Mouse (Mus musculus) frontal cortex, postnatal 36 days (tissue): Measurements from ENCODE around the gene BC030499.

Experiments
- DNase-seq, 2 experiments: peaks; one replicate each; pipeline ENCODE4 v3.0.0; 2022; ENCODE audit warnings: low spot score in 2 of 2

The BC030499 gene

DNA sequence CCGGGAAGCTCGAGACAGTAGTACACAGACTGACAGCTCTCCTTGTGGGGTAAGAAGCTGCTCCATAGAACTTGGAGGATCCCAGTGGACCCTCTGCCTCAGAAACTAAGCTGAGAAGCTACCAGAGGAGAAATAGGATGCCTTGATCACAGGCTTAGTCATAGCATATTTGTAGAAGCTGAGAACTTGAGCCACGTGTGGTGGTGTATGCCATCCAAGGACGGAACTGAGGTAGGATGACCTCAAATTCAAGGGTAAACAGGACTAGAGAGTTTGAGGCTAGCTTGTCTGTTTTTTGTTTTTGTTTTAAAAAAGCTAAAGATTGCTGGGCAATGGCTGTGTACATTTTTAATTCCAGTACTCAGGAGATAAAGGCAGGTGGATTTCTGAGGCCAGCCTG, 14.6 kb downstream of the BC030499 start:
- DNase-seq, result no peak

DNA sequence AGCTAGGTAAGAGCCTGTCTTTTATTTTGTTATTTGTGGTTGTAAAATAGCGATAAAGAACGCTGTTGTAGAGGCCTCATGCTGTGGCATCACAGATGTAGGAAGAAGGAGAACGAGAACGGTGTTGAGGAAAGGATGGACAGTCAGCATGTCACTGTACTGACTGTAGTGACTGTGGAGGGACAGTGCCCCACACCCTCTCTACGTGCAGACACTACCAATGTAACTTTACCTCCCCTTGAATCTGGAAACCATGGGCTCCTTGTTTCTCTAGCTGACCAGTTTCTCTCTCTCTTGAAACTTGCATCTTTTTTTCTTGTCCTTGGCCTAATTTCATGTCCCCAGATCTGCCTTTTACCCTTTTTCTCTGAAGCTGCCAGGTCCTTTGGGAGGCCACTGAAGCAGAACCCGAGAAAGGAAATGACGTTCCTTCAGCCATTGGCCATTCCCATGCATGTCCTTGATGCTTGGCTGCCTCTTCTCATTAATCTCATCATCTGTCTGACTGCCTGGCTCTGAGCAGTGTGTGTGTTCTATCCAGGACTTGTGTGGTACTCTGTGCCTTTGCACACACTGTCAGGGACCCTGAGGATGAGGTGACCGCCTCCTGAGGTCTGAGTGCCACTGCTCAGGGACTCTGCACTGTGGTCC, 20.3 kb downstream of the BC030499 start:
- no peak for DNase-seq

- no peak for DNase-seq
Observed at GRCm38 (mm10) chr11:78313662-78314061, 23.0 kb downstream of the BC030499 start.

- DNase-seq, result no peak
Observed at GRCm38 (mm10) chr11:78318411-78318810, 27.8 kb downstream of the BC030499 start.

DNA sequence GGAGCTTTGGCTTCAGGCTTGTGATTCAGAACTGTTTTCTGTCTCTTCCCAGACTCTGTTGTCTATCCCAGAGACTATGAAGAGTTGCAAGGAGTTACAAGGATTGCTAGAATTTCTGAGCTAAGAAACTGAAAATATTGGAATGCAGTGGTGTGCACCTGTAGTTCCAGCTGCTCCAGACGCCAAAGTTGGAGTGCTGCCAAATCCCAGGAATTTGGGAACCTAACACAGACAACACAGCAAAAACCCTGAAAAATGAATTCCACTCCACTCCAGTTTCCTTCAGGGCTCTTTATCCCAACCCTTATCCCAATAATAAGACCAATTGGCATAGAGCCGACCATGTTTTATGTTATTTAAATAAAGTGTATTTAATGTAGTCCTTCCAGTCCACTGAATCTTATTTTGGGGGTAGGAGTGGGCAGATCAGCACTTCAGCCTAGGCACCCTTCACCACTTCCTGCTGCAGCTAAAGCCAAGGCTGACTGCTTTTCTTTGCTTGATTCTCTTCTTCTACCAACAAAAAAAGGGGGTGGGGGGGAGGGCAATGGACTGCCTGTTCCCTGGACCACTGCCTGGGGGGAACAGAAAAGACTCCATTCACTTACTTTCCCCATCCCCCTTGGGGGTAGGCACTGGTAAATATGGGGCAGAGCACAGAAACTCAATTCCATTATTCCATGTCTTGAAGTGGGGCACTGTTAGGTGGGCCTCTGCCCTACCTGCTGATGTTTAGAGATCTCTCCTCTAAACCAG, 31.6 kb downstream of the BC030499 start:
- no peak for DNase-seq

DNA sequence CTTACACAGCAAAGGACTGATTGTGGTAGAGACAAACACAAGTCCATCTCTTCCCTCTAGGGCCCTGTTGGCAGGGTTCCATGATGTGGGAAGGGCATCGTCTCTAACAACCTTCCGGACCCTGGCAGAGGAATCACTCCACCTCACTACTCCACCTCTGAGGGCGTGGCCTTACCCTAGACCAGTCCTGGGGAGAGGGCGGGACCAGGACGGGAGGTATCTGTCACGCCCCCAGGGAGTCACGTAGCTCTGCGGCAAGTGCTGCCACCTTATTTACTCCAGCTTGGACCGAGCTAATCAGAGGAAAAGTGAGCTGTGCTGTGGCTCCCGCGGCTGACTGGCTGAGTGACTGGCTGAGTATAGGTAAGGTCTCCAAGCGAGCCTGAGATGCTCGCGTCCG, 32.2 kb downstream of the BC030499 start, which contains the start of gene Aldoc:
Gene Aldoc, plus strand, starts transcription at position 109 of the 400 bp plus-strand sequence.
- peak; percentile 69 to 80 for DNase-seq

DNA sequence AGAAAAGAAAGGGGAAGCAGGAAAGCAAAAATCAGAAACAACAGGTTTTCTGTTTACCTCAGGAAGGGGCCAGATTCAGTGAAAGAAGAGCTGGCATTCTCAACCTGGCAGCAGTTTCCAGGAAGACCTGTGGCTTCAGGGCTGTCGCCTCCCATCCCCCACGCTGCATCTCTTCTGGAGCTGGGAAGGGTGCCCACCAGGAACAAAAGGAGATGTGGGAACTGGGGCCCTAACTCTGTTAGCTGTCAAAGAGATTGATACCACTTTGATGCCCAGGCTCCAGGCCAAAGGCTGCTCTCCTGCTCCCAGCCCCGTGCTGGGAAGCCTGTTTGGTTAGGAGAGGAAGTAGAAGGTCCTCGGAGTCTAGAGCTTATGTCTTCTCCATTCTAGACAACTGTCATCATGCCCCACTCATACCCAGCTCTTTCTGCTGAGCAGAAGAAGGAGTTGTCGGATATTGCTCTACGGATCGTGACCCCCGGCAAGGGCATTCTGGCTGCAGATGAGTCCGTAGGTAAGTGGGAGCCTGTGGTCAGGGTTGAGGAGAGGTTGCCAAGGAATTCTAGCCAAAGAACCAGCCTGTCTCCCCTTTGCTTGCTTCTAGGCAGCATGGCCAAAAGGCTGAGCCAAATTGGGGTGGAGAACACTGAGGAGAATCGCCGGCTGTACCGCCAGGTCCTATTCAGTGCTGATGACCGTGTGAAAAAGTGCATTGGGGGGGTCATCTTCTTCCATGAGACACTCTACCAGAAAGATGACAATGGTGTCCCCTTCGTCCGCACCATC, 33.6 kb downstream of the BC030499 start:
- peak in 1 of 2 experiments; percentile 41 for DNase-seq

DNA sequence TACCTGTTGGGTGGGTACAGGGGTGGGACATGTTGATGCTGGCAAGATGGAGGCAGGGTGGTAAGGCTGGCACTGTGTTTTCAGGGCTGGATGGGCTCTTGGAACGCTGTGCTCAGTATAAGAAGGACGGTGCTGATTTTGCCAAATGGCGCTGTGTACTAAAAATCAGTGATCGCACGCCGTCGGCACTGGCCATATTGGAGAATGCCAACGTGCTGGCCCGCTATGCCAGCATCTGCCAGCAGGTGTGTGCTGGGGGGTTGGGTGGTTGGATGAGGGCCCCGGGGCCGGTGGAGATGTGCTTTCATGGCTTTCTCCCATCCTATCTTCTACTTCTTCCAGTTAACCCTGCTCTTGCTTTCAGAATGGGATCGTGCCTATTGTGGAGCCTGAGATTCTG, 34.3 kb downstream of the BC030499 start:
- no peak for DNase-seq

DNA sequence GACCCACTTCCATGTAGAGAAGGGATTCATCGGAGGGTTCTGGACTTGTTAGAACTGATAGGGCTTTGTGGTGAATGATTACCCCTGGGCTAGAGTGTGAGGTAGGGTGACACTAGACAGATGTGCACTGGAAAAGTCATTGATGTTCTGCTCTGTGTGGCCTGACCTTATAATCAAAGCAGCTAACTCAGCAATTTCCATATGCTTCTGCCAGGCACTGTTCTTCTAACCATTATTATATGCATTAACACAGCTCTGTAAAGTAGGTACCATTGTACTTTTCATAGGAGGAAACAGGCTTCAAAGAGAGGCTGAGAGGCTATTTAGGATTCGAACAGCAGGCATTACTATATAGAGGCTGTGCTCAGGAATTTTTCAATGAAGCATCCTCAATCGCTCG, 36.6 kb downstream of the BC030499 start:
- DNase-seq, result no peak

- peak; percentile 91 to 97 for DNase-seq
Observed at GRCm38 (mm10) chr11:78327634-78328511, 37.2 kb downstream of the BC030499 start, which contains the start of gene Pigs. TSS of gene Pigs (plus strand) at chr11:78328415.

DNA sequence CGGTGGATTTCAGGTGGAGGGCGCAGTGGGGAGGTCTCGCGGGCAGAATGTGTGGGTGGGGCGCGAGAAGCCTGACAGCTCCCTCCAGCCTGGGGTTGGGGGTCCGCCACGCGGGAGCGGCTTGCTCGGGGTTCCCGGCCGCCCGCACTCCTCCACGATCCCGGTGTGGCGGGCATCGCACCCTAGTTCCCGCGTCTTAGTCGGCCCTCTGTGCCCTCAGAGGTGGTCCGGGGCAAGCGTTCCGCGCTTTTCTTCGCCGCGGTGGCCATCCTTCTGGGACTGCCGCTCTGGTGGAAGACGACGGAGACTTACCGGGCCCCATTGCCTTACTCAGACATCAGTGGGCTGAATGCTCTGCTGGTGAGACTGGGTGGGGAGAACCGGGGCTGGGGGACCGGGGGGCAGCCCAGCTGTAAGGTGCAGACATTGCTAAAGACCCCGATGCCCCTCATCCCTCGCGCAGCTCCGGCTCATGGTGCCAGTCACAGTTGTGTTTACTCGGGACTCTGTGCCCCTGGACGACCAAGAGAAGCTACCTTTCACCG, 37.9 kb downstream of the BC030499 start:
- no peak for DNase-seq

GRCm38 (mm10) chr11:78332676-78333075, 42.0 kb downstream of the BC030499 start:
- no peak for DNase-seq

DNA sequence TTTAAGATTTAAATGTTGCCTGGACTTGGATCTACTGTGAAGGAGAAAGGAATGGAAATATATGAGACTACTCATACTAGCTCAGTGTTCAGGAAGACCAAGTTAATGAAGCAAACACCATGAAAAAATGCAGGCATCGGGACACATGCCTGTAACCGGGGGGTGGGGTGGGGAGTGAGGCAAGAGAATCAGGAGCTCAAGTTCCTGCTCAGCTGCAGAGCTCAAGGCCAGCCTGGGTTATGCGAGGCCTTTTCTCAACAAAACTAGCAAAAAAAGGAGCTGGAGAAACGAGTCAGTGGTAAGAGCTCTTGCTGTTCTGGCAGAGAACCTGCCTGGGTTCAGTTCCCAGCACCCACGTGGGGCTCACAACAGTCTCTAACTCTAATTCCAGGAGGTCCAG, 43.4 kb downstream of the BC030499 start:
- no peak for DNase-seq

DNA sequence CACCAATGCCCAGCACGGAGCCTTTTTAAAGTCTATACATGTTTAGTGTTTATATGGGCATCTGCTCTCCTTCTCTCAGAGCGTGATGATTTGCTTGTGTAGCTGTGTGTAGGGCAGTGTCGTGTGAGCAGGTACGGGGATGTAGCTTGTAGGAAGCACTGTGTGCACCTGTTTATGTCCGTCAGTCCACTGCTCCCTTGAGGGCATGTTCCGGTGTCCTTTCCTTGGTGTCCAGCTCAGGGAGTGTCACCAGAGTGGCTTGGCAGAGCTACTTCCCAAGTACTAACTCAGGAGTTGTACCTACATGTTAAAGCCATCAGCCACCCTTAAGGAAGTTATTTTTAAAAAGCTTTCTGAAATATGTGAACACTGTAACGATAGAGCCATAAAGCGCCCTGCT, 46.4 kb downstream of the BC030499 start:
- DNase-seq, result no peak

DNA sequence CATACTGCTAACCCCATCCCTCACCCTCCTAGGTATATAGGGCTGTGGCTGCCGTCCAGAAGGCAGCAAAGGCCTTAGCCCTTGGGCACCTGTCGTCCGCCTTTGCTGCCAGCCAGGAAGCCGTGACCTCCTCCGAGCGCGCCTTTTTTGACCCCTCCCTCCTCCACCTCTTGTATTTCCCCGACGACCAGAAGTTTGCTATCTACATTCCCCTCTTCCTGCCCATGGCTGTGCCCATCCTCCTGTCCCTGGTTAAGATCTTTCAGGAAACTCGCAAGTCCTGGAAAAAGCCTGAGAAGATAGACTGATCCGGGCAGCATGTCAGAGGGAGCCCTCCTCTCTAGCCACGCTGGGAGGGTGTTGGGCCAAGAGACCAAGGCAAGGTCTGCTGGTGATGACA, 51.1 kb downstream of the BC030499 start:
- no peak for DNase-seq

- peak; percentile 67 to 71 for DNase-seq
Observed at GRCm38 (mm10) chr11:78343381-78344327, 53.0 kb downstream of the BC030499 start, which contains the start of gene Unc119. TSS of gene Unc119 (plus strand) at chr11:78343482.

DNA sequence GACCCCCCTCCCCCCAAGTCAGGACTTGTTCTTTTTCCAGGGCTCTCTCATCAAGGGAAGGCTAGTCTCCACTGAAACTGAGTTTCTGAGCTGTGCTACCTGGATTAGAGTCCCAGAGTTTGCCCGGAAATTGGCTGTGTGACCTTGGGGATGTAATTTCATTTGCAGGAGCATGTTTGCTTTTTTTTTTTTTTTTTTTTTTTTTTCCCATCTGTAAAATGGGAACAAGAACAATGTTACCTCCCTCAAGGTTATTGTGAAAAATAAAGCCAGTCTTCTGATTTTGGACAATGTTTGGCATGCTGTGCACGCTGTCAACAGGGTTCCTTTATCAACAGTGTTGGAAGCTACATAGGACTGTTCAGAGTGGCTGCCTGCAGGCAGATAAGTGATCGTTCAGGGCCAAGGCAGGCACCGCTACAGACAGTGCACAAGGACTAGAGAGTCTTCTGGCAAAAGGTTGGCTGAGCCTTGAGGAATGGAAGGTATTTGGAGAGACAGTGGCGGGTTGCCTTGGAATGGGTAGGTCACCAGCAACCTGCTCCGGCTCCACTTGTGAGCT, 53.8 kb downstream of the BC030499 start:
- DNase-seq, result no peak

GRCm38 (mm10) chr11:78344890-78345715, 54.5 kb downstream of the BC030499 start:
- DNase-seq, result no peak

DNA sequence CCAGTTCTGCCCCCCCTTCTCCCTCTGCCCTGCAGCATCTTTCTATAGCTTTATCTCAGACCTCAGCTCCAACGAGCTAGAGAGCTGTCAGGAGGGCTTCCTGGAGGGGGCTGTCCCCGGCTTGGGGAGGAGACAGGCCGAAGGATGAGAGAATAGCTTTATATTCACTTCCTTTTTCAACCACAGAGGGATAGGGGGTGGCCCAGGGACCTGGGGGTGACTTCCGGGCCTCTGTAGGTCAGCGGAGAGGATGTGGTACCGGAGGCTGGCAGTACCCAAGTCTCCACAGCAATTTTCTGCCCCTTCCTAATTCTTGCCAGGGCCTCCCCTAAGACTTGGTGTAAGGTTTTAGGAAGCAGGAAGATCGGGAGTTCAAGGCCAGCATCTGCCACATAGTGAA, 55.2 kb downstream of the BC030499 start:
- DNase-seq, result no peak
